Mouse (Mus musculus): ENCODE data around the gene Defb21. TPM values are rescaled to one million over a fixed set of nuclear protein-coding genes. Genes with fewer than 3 reads are reported as not detected.

The Defb21 gene
- total and polyA plus RNA-seq, 2 experiments from 2014 or later, result not detected

DNA sequence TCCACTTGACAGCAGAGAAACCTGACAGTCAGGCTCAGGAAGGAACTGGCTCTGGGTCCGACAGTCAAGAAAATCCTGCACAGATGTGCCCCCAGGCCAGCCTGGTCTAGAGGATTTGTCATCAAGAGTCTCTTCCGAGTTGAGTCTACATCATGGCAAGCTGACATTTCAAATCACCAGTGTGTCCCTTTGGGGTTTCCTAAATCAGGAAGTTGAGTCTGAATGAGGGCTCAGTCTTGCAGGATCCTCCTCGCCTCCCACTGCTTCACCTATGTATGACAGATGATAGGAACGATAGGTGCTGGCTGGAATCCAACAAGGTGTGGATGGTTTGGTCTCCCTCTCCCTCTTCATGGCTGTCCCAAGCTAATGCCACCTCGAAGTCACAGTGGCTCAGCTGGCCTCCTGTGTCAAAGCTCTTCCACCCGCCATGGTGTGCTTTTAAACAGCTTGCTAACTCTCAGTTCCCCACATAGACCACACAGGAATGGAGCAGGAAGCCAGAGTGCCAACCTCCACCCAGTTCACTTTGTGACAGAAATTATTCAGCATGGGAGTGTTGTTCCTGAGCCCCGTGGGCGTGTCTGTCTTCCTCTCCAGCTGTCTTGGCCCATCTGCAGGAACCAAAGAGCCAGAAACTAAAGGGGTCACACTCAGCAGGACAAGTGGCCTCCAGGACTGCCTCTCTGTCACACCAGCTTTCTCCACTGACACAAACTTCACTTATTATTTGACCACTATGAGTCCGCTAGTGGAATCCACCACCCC, 48.0 kb downstream of the Defb21 start:
- Histone ChIP-seq H3K36me3 (ENCODE audit: insufficient read depth) (no peaks in the 10 kb centered on the region), H3K4me3 (ENCODE audit: low read depth, low read length) (no peak overlapping the region), H3K9me3 (ENCODE audit: low read length) (no peaks in the 10 kb centered on the region), H3K9ac (no peak overlapping the region), H3K4me2 (ENCODE audit: low read depth) (no peak overlapping the region), H3K27ac (ENCODE audit: low read depth, low read length) (no peak overlapping the region), H3K4me1 (ENCODE audit: insufficient read depth) (no peaks in the 10 kb centered on the region), H3K27me3 (ENCODE audit: insufficient read depth, low read length) (no peaks in the 10 kb centered on the region)
- DNase-seq (no peak), ATAC-seq (no peak)
- WGBS, result 74% methylated on average over 9 of the region's 9 CpGs
- TF ChIP-seq CTCF (IDR thresholded peaks at IDR 0.05; ENCODE audit: low read depth), result no peak

DNA sequence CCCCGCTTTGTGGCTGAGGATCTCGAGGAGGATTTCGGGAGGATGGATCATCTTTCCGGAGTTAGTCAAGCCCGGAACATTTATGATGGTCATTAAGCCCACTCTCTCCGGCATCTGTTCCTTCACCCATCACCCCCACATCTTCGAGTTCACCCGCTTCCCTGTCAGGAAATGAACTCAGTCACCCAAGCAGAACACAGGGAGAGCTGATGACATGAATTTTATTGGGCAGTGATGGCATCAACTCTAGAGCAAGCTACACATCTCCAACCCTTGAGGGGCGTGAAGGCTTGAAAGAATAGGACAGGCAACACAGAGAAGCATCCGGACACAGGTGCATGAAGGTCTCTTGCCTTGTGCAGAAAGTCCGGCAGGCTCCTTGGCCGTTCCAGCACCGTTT, 49.6 kb downstream of the Defb21 start:
- Histone ChIP-seq H3K27me3 (ENCODE audit: insufficient read depth, low read length) (peaks cover 8% of the 10 kb centered on the region), H3K9me3 (ENCODE audit: low read length) (no peaks in the 10 kb centered on the region), H3K9ac (no peak overlapping the region), H3K36me3 (ENCODE audit: insufficient read depth) (no peaks in the 10 kb centered on the region), H3K4me3 (ENCODE audit: low read depth, low read length) (no peak overlapping the region), H3K27ac (ENCODE audit: low read depth, low read length) (no peak overlapping the region), H3K4me1 (ENCODE audit: insufficient read depth) (peaks cover 7% of the 10 kb centered on the region; the same call in 1 of the 2 replicates), H3K4me2 (ENCODE audit: low read depth) (no peak overlapping the region)
- DNase-seq, result no peak
- no peak for ATAC-seq
- WGBS, result 89% methylated on average over 13 of the region's 13 CpGs
- TF ChIP-seq CTCF (IDR thresholded peaks at IDR 0.05; ENCODE audit: low read depth), result no peak

DNA sequence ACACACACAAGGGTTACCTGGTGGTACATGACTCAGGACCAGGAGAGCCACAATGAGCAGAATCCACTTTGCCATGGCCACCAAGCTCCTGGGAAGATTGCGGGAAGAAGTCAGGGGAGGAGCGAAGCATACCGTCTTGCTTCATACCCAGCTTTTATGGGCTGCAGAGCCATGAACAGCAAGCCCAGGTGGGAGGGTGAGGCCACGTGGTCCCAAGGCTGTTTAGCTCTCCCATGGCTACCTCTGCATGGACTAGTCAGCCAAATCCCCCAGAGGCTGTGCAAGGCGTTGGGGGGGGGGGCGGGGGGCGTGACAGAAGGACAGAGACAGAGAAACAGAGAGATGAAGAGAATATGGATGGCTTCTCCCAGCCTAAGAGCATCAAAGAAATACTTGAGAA, 50.4 kb downstream of the Defb21 start, which contains the start of gene Defb25:
TSS of gene Defb25 (minus strand) at position 101 of the 400 bp plus-strand sequence.
- Histone ChIP-seq H3K4me3 (ENCODE audit: low read depth, low read length) (no peak within 1 kb of the TSS), H3K4me1 (ENCODE audit: insufficient read depth) (peaks cover 10% of the 10 kb centered on the region; the same call in 1 of the 2 replicates), H3K9ac (no peak within 1 kb of the TSS), H3K27me3 (ENCODE audit: insufficient read depth, low read length) (peaks cover 15% of the 10 kb centered on the region), H3K27ac (ENCODE audit: low read depth, low read length) (no peak within 1 kb of the TSS), H3K9me3 (ENCODE audit: low read length) (no peaks in the 10 kb centered on the region), H3K4me2 (ENCODE audit: low read depth) (no peak within 1 kb of the TSS), H3K36me3 (ENCODE audit: insufficient read depth) (no peaks in the 10 kb centered on the region)
- no peak for DNase-seq
- ATAC-seq, result no peak
- no peak for TF ChIP-seq CTCF (IDR thresholded peaks at IDR 0.05; ENCODE audit: low read depth)
- WGBS, result 88% methylated on average over 7 of the region's 7 CpGs

Other genes starting within 250 kb of the Defb21 start
- gene Rbck1, start 240.1 kb upstream of the Defb21 start, total RNA-seq (2014; rRNA removed), result 105 and 108 TPM in 2 replicates
- gene Rbck1, start 240.1 kb upstream of the Defb21 start, polyA plus RNA-seq (2015; fragmentation: Nextera tagmentation; extraction: Ambion mirVana), result 88.9 and 90.7 TPM in 2 replicates
- gene Trib3, start 228.7 kb upstream of the Defb21 start, total RNA-seq (2014; rRNA removed), result 2.0 and 2.2 TPM in 2 replicates
- 1.3 and 1.4 TPM in 2 replicates for gene Trib3, start 228.7 kb upstream of the Defb21 start, polyA plus RNA-seq (2015; fragmentation: Nextera tagmentation; extraction: Ambion mirVana)
- 30.9 and 43.7 TPM in 2 replicates for gene Nrsn2, start 196.1 kb upstream of the Defb21 start, total RNA-seq (2014; rRNA removed)
- 32.0 and 52.1 TPM in 2 replicates for gene Nrsn2, start 196.1 kb upstream of the Defb21 start, polyA plus RNA-seq (2015; fragmentation: Nextera tagmentation; extraction: Ambion mirVana)
- gene Sox12, start 174.7 kb upstream of the Defb21 start, total RNA-seq (2014; rRNA removed), result 47.1 and 47.8 TPM in 2 replicates
- 10.0 and 11.9 TPM in 2 replicates for gene Sox12, start 174.7 kb upstream of the Defb21 start, polyA plus RNA-seq (2015; fragmentation: Nextera tagmentation; extraction: Ambion mirVana)
- 10.5 and 16.4 TPM in 2 replicates for gene Zcchc3, start 157.7 kb upstream of the Defb21 start, total RNA-seq (2014; rRNA removed)
- gene Zcchc3, start 157.7 kb upstream of the Defb21 start, polyA plus RNA-seq (2015; fragmentation: Nextera tagmentation; extraction: Ambion mirVana), result 13.5 and 15.4 TPM in 2 replicates
- gene 6820408C15Rik, start 157.2 kb upstream of the Defb21 start, total RNA-seq (2014; rRNA removed), result 2.3 and 5.0 TPM in 2 replicates
- 5.6 and 6.4 TPM in 2 replicates for gene 6820408C15Rik, start 157.2 kb upstream of the Defb21 start, polyA plus RNA-seq (2015; fragmentation: Nextera tagmentation; extraction: Ambion mirVana)
- gene Defb23, start 108.1 kb upstream of the Defb21 start, total RNA-seq (2014; rRNA removed), result not detected in 2 replicates
- gene Defb23, start 108.1 kb upstream of the Defb21 start, polyA plus RNA-seq (2015; fragmentation: Nextera tagmentation; extraction: Ambion mirVana), result not detected in 2 replicates
- not detected in 2 replicates for gene Defb20, start 95.7 kb upstream of the Defb21 start, total RNA-seq (2014; rRNA removed)
- gene Defb20, start 95.7 kb upstream of the Defb21 start, polyA plus RNA-seq (2015; fragmentation: Nextera tagmentation; extraction: Ambion mirVana), result not detected in 2 replicates
- not detected in 2 replicates for gene Defb22, start 82.6 kb upstream of the Defb21 start, total RNA-seq (2014; rRNA removed)
- not detected in 2 replicates for gene Defb22, start 82.6 kb upstream of the Defb21 start, polyA plus RNA-seq (2015; fragmentation: Nextera tagmentation; extraction: Ambion mirVana)
- not detected in 2 replicates for gene Defb26, start 61.1 kb upstream of the Defb21 start, total RNA-seq (2014; rRNA removed)
- gene Defb26, start 61.1 kb upstream of the Defb21 start, polyA plus RNA-seq (2015; fragmentation: Nextera tagmentation; extraction: Ambion mirVana), result not detected in 2 replicates
- not detected in 2 replicates for gene Defb28, start 54.5 kb upstream of the Defb21 start, total RNA-seq (2014; rRNA removed)
- gene Defb28, start 54.5 kb upstream of the Defb21 start, polyA plus RNA-seq (2015; fragmentation: Nextera tagmentation; extraction: Ambion mirVana), result not detected in 2 replicates
- gene Defb29, start 32.6 kb upstream of the Defb21 start, total RNA-seq (2014; rRNA removed), result not detected in 2 replicates
- not detected in 2 replicates for gene Defb29, start 32.6 kb upstream of the Defb21 start, polyA plus RNA-seq (2015; fragmentation: Nextera tagmentation; extraction: Ambion mirVana)
- gene Gm17416, start 3.4 kb upstream of the Defb21 start, total RNA-seq (2014; rRNA removed), result not detected in 2 replicates
- gene Gm17416, start 3.4 kb upstream of the Defb21 start, polyA plus RNA-seq (2015; fragmentation: Nextera tagmentation; extraction: Ambion mirVana), result not detected in 2 replicates
- not detected in 2 replicates for gene Defb19, start 7.6 kb downstream of the Defb21 start, total RNA-seq (2014; rRNA removed)
- gene Defb19, start 7.6 kb downstream of the Defb21 start, polyA plus RNA-seq (2015; fragmentation: Nextera tagmentation; extraction: Ambion mirVana), result not detected in 2 replicates
- not detected in 2 replicates for gene Defb45, start 26.7 kb downstream of the Defb21 start, total RNA-seq (2014; rRNA removed)
- not detected in 2 replicates for gene Defb45, start 26.7 kb downstream of the Defb21 start, polyA plus RNA-seq (2015; fragmentation: Nextera tagmentation; extraction: Ambion mirVana)
- not detected in 2 replicates for gene Defb36, start 31.6 kb downstream of the Defb21 start, total RNA-seq (2014; rRNA removed)
- not detected in 2 replicates for gene Defb36, start 31.6 kb downstream of the Defb21 start, polyA plus RNA-seq (2015; fragmentation: Nextera tagmentation; extraction: Ambion mirVana)
- not detected in 2 replicates for gene Defb25, start 50.3 kb downstream of the Defb21 start, total RNA-seq (2014; rRNA removed)
- not detected in 2 replicates for gene Defb25, start 50.3 kb downstream of the Defb21 start, polyA plus RNA-seq (2015; fragmentation: Nextera tagmentation; extraction: Ambion mirVana)
- gene Rem1, start 54.2 kb downstream of the Defb21 start, total RNA-seq (2014; rRNA removed), result 0.46 and 2.7 TPM in 2 replicates
- 0.44 and 0.53 TPM in 2 replicates for gene Rem1, start 54.2 kb downstream of the Defb21 start, polyA plus RNA-seq (2015; fragmentation: Nextera tagmentation; extraction: Ambion mirVana)
- 121 and 177 TPM in 2 replicates for gene H13, start 96.7 kb downstream of the Defb21 start, total RNA-seq (2014; rRNA removed)
- gene H13, start 96.7 kb downstream of the Defb21 start, polyA plus RNA-seq (2015; fragmentation: Nextera tagmentation; extraction: Ambion mirVana), result 165 and 166 TPM in 2 replicates
- 21.5 and 30.8 TPM in 2 replicates for gene Mcts2, start 114.3 kb downstream of the Defb21 start, total RNA-seq (2014; rRNA removed)
- 26.6 and 29.9 TPM in 2 replicates for gene Mcts2, start 114.3 kb downstream of the Defb21 start, polyA plus RNA-seq (2015; fragmentation: Nextera tagmentation; extraction: Ambion mirVana)
- gene Id1, start 163.5 kb downstream of the Defb21 start, total RNA-seq (2014; rRNA removed), result 58.8 and 70.5 TPM in 2 replicates
- 59.8 and 71.3 TPM in 2 replicates for gene Id1, start 163.5 kb downstream of the Defb21 start, polyA plus RNA-seq (2015; fragmentation: Nextera tagmentation; extraction: Ambion mirVana)
- gene Cox4i2, start 181.4 kb downstream of the Defb21 start, total RNA-seq (2014; rRNA removed), result 4.3 TPM in 2 replicates
- 4.4 and 5.4 TPM in 2 replicates for gene Cox4i2, start 181.4 kb downstream of the Defb21 start, polyA plus RNA-seq (2015; fragmentation: Nextera tagmentation; extraction: Ambion mirVana)